Mouse (Mus musculus): ENCODE data around the gene Serpinb8. TPM values are rescaled to one million over a fixed set of nuclear protein-coding genes. Genes with fewer than 3 reads are reported as not detected.

Serpinb8 gene
- 0.64 and 0.73 TPM in 2 replicates for polyA plus RNA-seq (2015; fragmentation: Nextera tagmentation; extraction: Ambion mirVana)

DNA sequence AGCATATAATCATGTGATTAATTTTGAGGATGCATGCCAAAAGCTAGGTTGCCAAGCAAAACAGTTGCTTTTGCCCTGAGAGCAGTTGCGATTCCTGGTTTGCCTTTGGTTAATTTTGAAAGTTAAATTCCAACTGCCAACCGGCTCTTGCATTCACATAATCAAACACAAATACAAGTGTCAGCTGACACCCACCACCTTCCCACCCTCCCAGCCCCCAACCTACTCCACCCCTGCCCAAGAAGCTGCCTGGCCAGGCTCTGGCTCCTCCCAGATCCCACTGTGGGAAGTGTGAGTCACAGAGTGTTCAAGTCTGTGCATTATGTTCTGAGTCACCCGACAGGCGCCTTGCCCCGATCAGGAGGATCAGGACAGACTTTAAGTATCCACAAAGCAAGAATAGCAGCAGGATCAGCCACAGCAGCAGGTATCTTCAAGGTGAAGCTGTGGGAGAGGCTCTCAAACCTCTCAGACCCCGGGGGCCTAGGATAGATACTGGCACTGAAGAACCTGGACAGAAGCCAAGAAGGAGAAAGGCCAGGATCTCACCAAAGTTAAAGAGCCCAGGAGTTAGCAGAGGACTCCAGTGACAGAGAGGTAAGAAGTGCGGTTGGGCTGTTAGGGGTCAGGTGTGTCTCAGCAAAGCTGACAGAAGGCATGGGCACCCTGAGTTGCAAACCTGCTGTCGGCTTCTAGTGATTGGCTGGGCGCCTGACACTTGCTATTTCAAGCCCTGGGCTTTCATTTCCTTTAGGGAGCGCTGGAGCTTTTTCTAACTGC is at the start of gene Serpinb8:
Gene Serpinb8 (plus strand): TSS at position 316 of the 780 bp plus-strand sequence.
- no peak within 1 kb of the TSS for H3K9ac ChIP-seq
- H3K4me1 ChIP-seq, result peaks cover 6% of the 10 kb centered on the region; the same call in 1 of the 2 replicates
- H3K36me3 ChIP-seq, result no peaks in the 10 kb centered on the region
- no peak within 1 kb of the TSS for H3K27ac ChIP-seq
- H3K27me3 ChIP-seq, result no peaks in the 10 kb centered on the region
- no peak within 1 kb of the TSS; the same call in 1 of the 2 replicates for H3K4me3 ChIP-seq (replicated peaks)
- H3K4me2 ChIP-seq, result peak within 1 kb of the TSS; percentile 32
- ATAC-seq (replicated peaks; ENCODE audit: low FRiP score), result peak; percentile 91
- H3K9me3 ChIP-seq (replicated peaks), result no peaks in the 10 kb centered on the region
- 53% methylated on average over 10 of the region's 10 CpGs for WGBS

DNA sequence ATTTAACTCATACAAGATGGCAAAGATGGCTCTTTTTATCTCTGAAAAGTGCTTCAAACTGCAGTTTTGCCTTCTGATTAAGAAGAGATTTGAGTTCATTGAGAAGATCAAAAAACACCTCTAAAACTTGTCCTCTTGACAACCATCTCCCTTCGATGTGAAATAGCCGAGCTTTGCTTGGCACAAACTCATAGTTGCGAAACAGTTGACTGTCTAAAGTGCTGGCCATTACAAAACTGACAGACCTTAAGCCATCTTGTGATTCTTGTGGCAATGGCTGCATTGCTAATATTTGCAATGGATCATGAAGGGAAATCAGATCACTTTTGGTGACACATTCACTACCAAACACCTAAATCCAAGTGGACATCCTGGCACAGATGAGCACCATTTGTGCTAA is 30.3 kb upstream of the Serpinb8 start:
- Histone ChIP-seq H3K4me3 (replicated peaks) (no peak overlapping the region), H3K9ac (no peak overlapping the region), H3K27ac (no peak overlapping the region), H3K9me3 (replicated peaks) (no peaks in the 10 kb centered on the region), H3K4me2 (no peak overlapping the region), H3K36me3 (no peaks in the 10 kb centered on the region), H3K27me3 (no peaks in the 10 kb centered on the region), H3K4me1 (no peaks in the 10 kb centered on the region)
- ATAC-seq (replicated peaks; ENCODE audit: low FRiP score), result no peak
- 88% methylated on average over 3 of the region's 3 CpGs for WGBS

DNA sequence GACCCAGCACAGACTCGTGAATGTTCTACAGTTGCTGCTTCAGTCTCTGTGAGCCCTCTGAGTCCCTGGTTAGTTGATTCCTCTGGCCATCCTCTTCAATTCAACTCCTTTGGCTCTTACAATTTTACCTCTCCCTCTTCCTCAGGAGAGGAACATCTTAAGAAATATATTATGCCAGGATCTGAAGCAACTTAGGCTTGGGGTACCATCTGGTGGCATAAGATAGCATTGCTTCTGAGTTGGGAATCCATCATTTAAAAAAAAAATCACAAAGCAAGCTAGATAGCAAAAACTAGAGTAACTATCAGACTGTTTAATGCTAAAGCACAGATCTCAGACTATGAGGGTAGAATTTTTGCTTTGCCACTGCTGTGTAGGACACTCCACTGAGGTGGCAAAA is 27.7 kb upstream of the Serpinb8 start:
- 80% methylated on average over 1 of the region's 1 CpGs for WGBS
- H3K4me2 ChIP-seq, result no peak overlapping the region
- no peaks in the 10 kb centered on the region for H3K36me3 ChIP-seq
- H3K4me3 ChIP-seq (replicated peaks), result no peak overlapping the region
- no peaks in the 10 kb centered on the region for H3K27me3 ChIP-seq
- H3K4me1 ChIP-seq, result no peaks in the 10 kb centered on the region
- H3K9ac ChIP-seq, result no peak overlapping the region
- H3K27ac ChIP-seq, result no peak overlapping the region
- no peaks in the 10 kb centered on the region for H3K9me3 ChIP-seq (replicated peaks)
- ATAC-seq (replicated peaks; ENCODE audit: low FRiP score), result no peak

DNA sequence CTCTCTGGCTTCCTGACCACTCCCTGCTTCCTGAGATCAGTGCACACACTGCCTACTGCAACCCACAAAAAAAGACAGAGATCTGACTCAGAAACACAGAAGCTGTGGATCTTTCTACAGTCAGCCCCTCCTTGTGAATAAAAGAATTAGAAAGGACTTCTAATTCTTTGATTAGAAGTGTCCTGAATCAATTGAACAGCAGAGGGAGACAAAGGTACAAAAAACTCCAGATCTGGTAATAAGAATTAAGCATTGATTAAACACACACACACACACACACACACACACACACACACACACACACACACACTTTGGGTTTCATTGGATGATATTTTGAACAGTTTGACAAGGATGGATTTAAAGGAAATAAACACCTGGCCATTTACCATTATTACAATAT is 24.2 kb upstream of the Serpinb8 start:
- no peak overlapping the region for H3K27ac ChIP-seq
- H3K9ac ChIP-seq, result no peak overlapping the region
- H3K9me3 ChIP-seq (replicated peaks), result no peaks in the 10 kb centered on the region
- no peak for ATAC-seq (replicated peaks; ENCODE audit: low FRiP score)
- no peak overlapping the region for H3K4me3 ChIP-seq (replicated peaks)
- no peaks in the 10 kb centered on the region for H3K4me1 ChIP-seq
- no peak overlapping the region for H3K4me2 ChIP-seq
- no peaks in the 10 kb centered on the region for H3K27me3 ChIP-seq
- H3K36me3 ChIP-seq, result no peaks in the 10 kb centered on the region

DNA sequence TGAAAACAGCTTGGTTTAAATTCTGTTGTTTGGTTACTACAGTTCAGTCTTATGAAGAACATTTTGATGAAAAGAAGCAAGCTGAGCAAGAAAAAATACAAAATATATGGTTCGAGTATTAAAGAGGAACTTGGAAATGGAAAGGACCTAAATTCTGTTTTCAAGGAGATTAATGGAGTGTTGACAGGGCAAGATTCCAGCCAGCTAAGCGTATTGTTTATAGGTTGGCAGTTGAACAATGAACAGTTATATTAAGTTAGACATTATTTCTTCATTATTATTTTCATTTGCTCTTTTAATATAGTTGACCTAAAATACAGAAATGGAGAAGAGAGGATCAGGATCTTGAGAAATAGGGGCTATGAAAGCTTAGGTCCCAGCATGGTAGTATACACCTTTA is 13.7 kb upstream of the Serpinb8 start:
- Histone ChIP-seq H3K9me3 (replicated peaks) (no peaks in the 10 kb centered on the region), H3K4me3 (replicated peaks) (no peak overlapping the region), H3K9ac (no peak overlapping the region), H3K27ac (no peak overlapping the region), H3K4me1 (no peaks in the 10 kb centered on the region), H3K4me2 (no peak overlapping the region), H3K36me3 (no peaks in the 10 kb centered on the region), H3K27me3 (no peaks in the 10 kb centered on the region)
- WGBS, result 71% methylated on average over 2 of the region's 2 CpGs
- no peak for ATAC-seq (replicated peaks; ENCODE audit: low FRiP score)

DNA sequence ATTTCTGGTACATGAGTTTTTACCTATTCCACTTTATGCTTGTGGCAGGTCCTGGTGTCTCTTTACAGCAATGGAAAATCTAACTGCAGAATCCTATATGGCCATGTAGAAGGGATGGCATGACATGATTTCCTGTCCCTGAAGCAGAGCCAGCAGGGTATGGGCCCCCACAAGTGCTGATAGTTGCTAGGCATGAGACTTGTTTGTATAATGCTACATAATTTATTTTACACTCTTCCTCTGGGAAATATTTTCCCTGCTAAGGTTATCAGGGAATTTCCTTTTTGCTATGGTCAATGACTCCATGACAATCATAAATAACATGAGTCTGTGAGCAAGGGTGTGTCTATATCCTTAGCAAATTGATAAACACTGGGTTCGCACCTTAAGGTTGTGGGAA is 12.3 kb upstream of the Serpinb8 start:
- Histone ChIP-seq H3K4me3 (replicated peaks) (no peak overlapping the region), H3K27me3 (no peaks in the 10 kb centered on the region), H3K9ac (no peak overlapping the region), H3K9me3 (replicated peaks) (no peaks in the 10 kb centered on the region), H3K4me2 (no peak overlapping the region), H3K27ac (no peak overlapping the region), H3K36me3 (no peaks in the 10 kb centered on the region), H3K4me1 (no peaks in the 10 kb centered on the region)
- 63% methylated on average over 1 of the region's 1 CpGs for WGBS
- no peak for ATAC-seq (replicated peaks; ENCODE audit: low FRiP score)

DNA sequence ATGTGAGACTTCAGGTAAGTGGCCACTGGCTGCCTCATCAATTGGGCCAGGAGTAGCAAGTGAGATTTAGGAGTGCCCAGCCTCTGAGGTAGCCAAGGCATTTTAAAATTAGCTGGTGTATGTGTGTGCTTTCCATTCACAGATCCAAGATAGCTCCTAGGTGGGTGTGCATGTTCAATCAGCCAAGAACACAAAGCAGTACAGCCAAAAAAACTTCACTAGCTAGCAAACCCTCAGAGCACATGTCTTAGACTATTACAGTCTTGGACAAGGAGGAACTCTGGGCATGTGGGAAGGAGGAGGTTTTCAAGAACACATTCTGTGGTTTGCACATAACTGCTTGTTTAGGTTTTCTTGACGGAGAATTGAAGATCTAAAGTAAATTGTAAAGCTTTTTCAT is 8.6 kb upstream of the Serpinb8 start:
- no peak overlapping the region for H3K4me3 ChIP-seq (replicated peaks)
- ATAC-seq (replicated peaks; ENCODE audit: low FRiP score), result no peak
- WGBS, result 80% methylated on average over 1 of the region's 1 CpGs
- no peak overlapping the region for H3K27ac ChIP-seq
- no peak overlapping the region for H3K4me2 ChIP-seq
- H3K9me3 ChIP-seq (replicated peaks), result no peaks in the 10 kb centered on the region
- H3K9ac ChIP-seq, result no peak overlapping the region
- no peaks in the 10 kb centered on the region for H3K4me1 ChIP-seq
- no peaks in the 10 kb centered on the region for H3K27me3 ChIP-seq
- H3K36me3 ChIP-seq, result no peaks in the 10 kb centered on the region

DNA sequence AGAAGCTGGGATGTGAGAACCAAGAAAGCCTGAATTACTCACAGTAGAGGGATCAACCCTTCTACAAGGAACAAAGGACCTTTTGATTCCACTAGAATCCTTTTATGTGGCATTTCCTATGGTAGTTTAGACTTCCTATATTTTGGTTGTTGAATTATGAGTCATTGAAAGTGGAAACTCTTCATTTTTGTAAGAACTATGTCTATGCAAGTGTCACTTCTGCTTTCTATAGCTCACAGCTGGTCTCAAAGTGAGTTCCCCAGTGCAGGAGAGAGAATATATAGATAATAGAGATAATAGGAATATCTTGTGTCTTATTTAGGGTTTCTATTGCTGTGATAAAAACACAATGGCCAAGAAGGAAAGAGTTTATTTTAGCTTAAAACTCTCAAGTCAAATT is 6.9 kb upstream of the Serpinb8 start:
- Histone ChIP-seq H3K27ac (no peak overlapping the region), H3K9me3 (replicated peaks) (no peaks in the 10 kb centered on the region), H3K4me1 (no peaks in the 10 kb centered on the region), H3K4me3 (replicated peaks) (no peak overlapping the region), H3K9ac (no peak overlapping the region), H3K27me3 (no peaks in the 10 kb centered on the region), H3K36me3 (no peaks in the 10 kb centered on the region), H3K4me2 (no peak overlapping the region)
- ATAC-seq (replicated peaks; ENCODE audit: low FRiP score), result no peak

DNA sequence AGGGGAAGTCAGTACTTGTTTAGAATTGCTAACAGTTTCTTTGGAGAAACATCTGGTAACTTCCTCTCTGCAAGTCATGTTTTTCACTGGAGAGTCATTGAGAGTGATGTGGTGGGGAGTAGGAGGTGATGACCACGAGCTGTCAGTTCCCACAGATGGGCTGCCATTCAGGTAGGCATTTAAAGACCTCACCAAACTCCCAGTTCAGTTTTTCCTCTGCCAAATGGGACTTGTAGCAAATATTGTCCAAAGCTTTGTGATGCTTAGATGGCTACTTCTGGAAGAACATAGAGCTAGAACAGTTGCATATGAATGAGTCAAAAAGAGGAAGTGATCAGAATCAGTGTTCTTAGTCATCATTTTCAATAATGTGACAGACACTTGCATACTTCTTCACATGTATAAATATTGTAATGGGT is 5.8 kb upstream of the Serpinb8 start:
- Histone ChIP-seq H3K27me3 (no peaks in the 10 kb centered on the region), H3K9me3 (replicated peaks) (no peaks in the 10 kb centered on the region), H3K4me1 (no peaks in the 10 kb centered on the region), H3K4me3 (replicated peaks) (no peak overlapping the region), H3K4me2 (no peak overlapping the region), H3K9ac (no peak overlapping the region), H3K36me3 (no peaks in the 10 kb centered on the region), H3K27ac (no peak overlapping the region)
- no peak for ATAC-seq (replicated peaks; ENCODE audit: low FRiP score)
- WGBS, result 63% methylated on average over 1 of the region's 1 CpGs

DNA sequence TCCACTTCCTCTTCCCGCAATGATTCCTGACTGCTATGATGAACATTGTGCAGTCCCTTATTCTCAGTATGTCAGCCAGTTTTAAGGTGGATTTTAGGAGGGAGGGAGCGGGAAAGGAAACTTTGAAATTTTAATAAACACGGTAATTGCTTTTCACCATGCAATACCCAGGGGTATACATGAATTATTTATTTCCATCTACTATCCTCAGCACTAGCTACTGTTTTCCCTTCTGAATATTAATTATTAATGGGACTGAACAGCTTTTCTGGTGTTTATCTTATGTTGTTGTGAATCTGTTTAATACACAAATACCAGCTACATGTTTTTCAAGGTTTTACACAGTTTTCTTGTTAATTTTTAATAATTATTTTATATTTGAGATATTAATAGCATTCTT is 4.9 kb upstream of the Serpinb8 start:
- no peak overlapping the region for H3K4me3 ChIP-seq (replicated peaks)
- ATAC-seq (replicated peaks; ENCODE audit: low FRiP score), result no peak
- no peaks in the 10 kb centered on the region for H3K27me3 ChIP-seq
- no peak overlapping the region for H3K27ac ChIP-seq
- WGBS, result 70% methylated on average over 3 of the region's 3 CpGs
- peaks cover 2% of the 10 kb centered on the region; the same call in 1 of the 2 replicates for H3K4me1 ChIP-seq
- H3K36me3 ChIP-seq, result no peaks in the 10 kb centered on the region
- H3K4me2 ChIP-seq, result no peak overlapping the region
- H3K9ac ChIP-seq, result no peak overlapping the region
- no peaks in the 10 kb centered on the region for H3K9me3 ChIP-seq (replicated peaks)

DNA sequence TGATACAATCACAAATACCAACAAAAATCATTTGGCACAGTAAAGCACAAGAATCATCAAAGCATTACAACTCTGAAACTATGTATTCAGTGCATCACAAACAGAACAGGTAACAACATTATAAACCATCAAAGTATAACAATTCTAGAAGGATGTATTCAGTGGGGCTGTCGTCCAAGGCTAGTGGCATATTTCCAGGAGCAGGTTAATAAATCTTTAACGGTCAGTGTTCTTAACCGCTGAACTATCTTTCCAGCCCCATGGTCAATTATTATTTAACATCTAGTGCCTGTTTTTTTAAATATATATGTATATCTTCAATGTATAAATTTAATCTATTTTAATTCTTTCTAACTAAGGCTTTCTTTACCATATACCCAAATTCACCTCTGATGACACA is 3.6 kb upstream of the Serpinb8 start:
- Histone ChIP-seq H3K9ac (no peak overlapping the region), H3K9me3 (replicated peaks) (no peaks in the 10 kb centered on the region), H3K27ac (no peak overlapping the region), H3K4me2 (no peak overlapping the region), H3K4me3 (replicated peaks) (no peak overlapping the region), H3K27me3 (no peaks in the 10 kb centered on the region), H3K4me1 (peaks cover 6% of the 10 kb centered on the region; the same call in 1 of the 2 replicates), H3K36me3 (no peaks in the 10 kb centered on the region)
- no peak for ATAC-seq (replicated peaks; ENCODE audit: low FRiP score)
- WGBS, result 67% methylated on average over 3 of the region's 3 CpGs

DNA sequence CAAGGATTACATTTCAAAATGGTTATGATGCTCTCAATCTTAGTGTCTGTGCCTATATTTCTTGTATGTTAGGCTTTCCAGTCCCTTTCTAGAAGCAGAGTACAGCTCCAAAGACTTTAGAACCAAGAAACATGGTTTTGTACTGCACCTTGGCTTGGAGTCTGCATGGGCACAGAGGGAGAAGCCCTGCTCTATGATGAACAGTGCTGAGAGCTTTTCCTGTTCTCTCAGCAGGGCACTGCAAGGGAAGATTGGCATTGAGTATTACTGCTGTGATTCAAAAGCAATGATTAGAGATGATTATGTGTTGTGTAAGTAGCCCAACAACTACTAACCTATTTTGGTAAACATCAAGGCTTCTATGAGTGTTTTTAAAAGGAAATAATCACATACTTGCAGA is 1.6 kb upstream of the Serpinb8 start:
- ATAC-seq (replicated peaks; ENCODE audit: low FRiP score), result no peak
- H3K4me3 ChIP-seq (replicated peaks), result no peak overlapping the region

DNA sequence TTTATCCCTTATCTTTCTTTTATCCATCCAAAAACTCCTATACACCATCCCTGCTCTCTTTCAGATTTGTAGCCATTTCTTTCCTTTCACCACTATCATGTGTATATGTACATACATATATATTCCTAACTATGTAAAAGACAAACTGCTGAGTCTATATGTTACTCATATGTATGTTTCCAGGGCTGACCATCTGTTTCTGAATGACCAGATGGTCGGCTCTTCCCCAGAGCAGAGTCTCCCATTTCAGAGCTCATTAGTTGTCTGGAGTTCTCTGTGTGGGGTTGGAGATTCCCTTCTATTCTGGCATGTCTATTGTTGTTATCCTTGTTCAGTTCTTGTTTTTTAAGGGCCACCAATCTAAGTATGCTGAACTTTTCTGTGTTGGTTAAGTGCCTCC is 1.2 kb upstream of the Serpinb8 start:
- Histone ChIP-seq H3K27me3 (no peaks in the 10 kb centered on the region), H3K4me1 (peaks cover 6% of the 10 kb centered on the region; the same call in 1 of the 2 replicates), H3K4me3 (replicated peaks) (no peak overlapping the region), H3K4me2 (no peak overlapping the region), H3K27ac (no peak overlapping the region), H3K36me3 (no peaks in the 10 kb centered on the region), H3K9me3 (replicated peaks) (no peaks in the 10 kb centered on the region), H3K9ac (no peak overlapping the region)
- 51% methylated on average over 1 of the region's 1 CpGs for WGBS
- no peak for ATAC-seq (replicated peaks; ENCODE audit: low FRiP score)

More for the DNA sequence above, 1.6 kb upstream of the Serpinb8 start:
- H3K9me3 ChIP-seq (replicated peaks), result no peaks in the 10 kb centered on the region
- peaks cover 6% of the 10 kb centered on the region; the same call in 1 of the 2 replicates for H3K4me1 ChIP-seq
- no peaks in the 10 kb centered on the region for H3K27me3 ChIP-seq
- no peaks in the 10 kb centered on the region for H3K36me3 ChIP-seq
- H3K4me2 ChIP-seq, result no peak overlapping the region
- no peak overlapping the region for H3K27ac ChIP-seq
- H3K9ac ChIP-seq, result no peak overlapping the region
